Mouse (Mus musculus) splenic B cell, adult 2 months (primary cell): ENCODE data around the gene Trpm2.
A peak's percentile ranks its signal among the peaks of the same experiment; 100 is the strongest.

Source experiments
- DNase-seq: peaks from one replicate; pipeline ENCODE4 v3.0.0-alpha.2; 2011; ENCODE audit warnings: low read depth, low spot score
- H3K27me3 ChIP-seq: 2 replicates; pipeline ENCODE4 v1.6.1; 2012; ENCODE audit warnings: mild to moderate bottlenecking, low read length, moderate library complexity, mixed read lengths; ENCODE audit not compliant: control insufficient read depth, poor library complexity, insufficient read depth, severe bottlenecking
- H3K36me3 ChIP-seq: 2 replicates; pipeline ENCODE4 v1.6.1; 2012; ENCODE audit warnings: mild to moderate bottlenecking, low read length, moderate library complexity, mixed read lengths; ENCODE audit not compliant: control insufficient read depth, poor library complexity, insufficient read depth, severe bottlenecking

The Trpm2 gene

GRCm38 (mm10) chr10:78004479-78005100 is 34.2 kb upstream of the Trpm2 start:
- Histone ChIP-seq H3K27me3 (no peaks in the 10 kb centered on the region), H3K36me3 (peaks cover 3% of the 10 kb centered on the region; the same call in 1 of the 2 replicates)
- no peak for DNase-seq

- DNase-seq: no peak
- peaks cover 5% of the 10 kb centered on the region; the same call in 1 of the 2 replicates for H3K36me3 ChIP-seq
- H3K27me3 ChIP-seq: no peaks in the 10 kb centered on the region
Observed at GRCm38 (mm10) chr10:78002316-78002715, 32.0 kb upstream of the Trpm2 start.

- DNase-seq: no peak
- Histone ChIP-seq H3K27me3 (no peaks in the 10 kb centered on the region), H3K36me3 (peaks cover 5% of the 10 kb centered on the region)
Observed at GRCm38 (mm10) chr10:78001796-78002195, 31.4 kb upstream of the Trpm2 start.

- DNase-seq: no peak
- H3K36me3 ChIP-seq: peaks cover 6% of the 10 kb centered on the region
Observed at GRCm38 (mm10) chr10:78000200-78000599, 29.8 kb upstream of the Trpm2 start.

GRCm38 (mm10) chr10:77995639-77996038 is 25.3 kb upstream of the Trpm2 start:
- no peak for DNase-seq
- H3K27me3 ChIP-seq: no peaks in the 10 kb centered on the region
- peaks cover 11% of the 10 kb centered on the region for H3K36me3 ChIP-seq

More at GRCm38 (mm10) chr10:78000200-78000599, 29.8 kb upstream of the Trpm2 start:
- no peaks in the 10 kb centered on the region for H3K27me3 ChIP-seq

- H3K36me3 ChIP-seq: peaks cover 5% of the 10 kb centered on the region; the same call in 1 of the 2 replicates
- no peak for DNase-seq
- no peaks in the 10 kb centered on the region for H3K27me3 ChIP-seq
Observed at GRCm38 (mm10) chr10:77985775-77986174, 15.4 kb upstream of the Trpm2 start.

- Histone ChIP-seq H3K27me3 (no peaks in the 10 kb centered on the region), H3K36me3 (peaks cover 5% of the 10 kb centered on the region; the same call in 1 of the 2 replicates)
- DNase-seq: peak; percentile 90
Observed at GRCm38 (mm10) chr10:77984660-77985059, 14.3 kb upstream of the Trpm2 start.

- no peaks in the 10 kb centered on the region; the same call in 1 of the 2 replicates for H3K36me3 ChIP-seq
- no peaks in the 10 kb centered on the region for H3K27me3 ChIP-seq
Observed at GRCm38 (mm10) chr10:77978351-77979350, 8.3 kb upstream of the Trpm2 start, which contains the start of gene 1810043G02Rik. Gene 1810043G02Rik (plus strand): TSS chr10:77978524.

GRCm38 (mm10) chr10:77976458-77977150 is 6.2 kb upstream of the Trpm2 start:
- DNase-seq: peak; percentile 44
- Histone ChIP-seq H3K36me3 (no peaks in the 10 kb centered on the region; the same call in 1 of the 2 replicates), H3K27me3 (no peaks in the 10 kb centered on the region)

More at GRCm38 (mm10) chr10:77978351-77979350, 8.3 kb upstream of the Trpm2 start, which contains the start of gene 1810043G02Rik:
- peak; percentile 98 for DNase-seq

- Histone ChIP-seq H3K27me3 (no peaks in the 10 kb centered on the region), H3K36me3 (no peaks in the 10 kb centered on the region; the same call in 1 of the 2 replicates)
- DNase-seq: no peak
Observed at GRCm38 (mm10) chr10:77975653-77976052, 5.3 kb upstream of the Trpm2 start.

- H3K36me3 ChIP-seq: no peaks in the 10 kb centered on the region; the same call in 1 of the 2 replicates
- no peak for DNase-seq
- H3K27me3 ChIP-seq: no peaks in the 10 kb centered on the region
Observed at GRCm38 (mm10) chr10:77974811-77975210, 4.4 kb upstream of the Trpm2 start.

GRCm38 (mm10) chr10:77974323-77974722 is 4.0 kb upstream of the Trpm2 start:
- DNase-seq: no peak
- Histone ChIP-seq H3K36me3 (no peaks in the 10 kb centered on the region; the same call in 1 of the 2 replicates), H3K27me3 (no peaks in the 10 kb centered on the region)

- Histone ChIP-seq H3K27me3 (no peaks in the 10 kb centered on the region), H3K36me3 (no peaks in the 10 kb centered on the region; the same call in 1 of the 2 replicates)
- peak; percentile 62 for DNase-seq
Observed at GRCm38 (mm10) chr10:77971709-77972553, 1.6 kb upstream of the Trpm2 start.
